Mouse (Mus musculus) frontal cortex, postnatal 14 days (tissue): ENCODE results near the gene Hspa12b.

Source experiments
- DNase-seq, 2 experiments: peaks; one replicate each; pipeline ENCODE4 v3.0.0; 2022; ENCODE audit warnings: low spot score in 2 of 2

The Hspa12b gene

DNA sequence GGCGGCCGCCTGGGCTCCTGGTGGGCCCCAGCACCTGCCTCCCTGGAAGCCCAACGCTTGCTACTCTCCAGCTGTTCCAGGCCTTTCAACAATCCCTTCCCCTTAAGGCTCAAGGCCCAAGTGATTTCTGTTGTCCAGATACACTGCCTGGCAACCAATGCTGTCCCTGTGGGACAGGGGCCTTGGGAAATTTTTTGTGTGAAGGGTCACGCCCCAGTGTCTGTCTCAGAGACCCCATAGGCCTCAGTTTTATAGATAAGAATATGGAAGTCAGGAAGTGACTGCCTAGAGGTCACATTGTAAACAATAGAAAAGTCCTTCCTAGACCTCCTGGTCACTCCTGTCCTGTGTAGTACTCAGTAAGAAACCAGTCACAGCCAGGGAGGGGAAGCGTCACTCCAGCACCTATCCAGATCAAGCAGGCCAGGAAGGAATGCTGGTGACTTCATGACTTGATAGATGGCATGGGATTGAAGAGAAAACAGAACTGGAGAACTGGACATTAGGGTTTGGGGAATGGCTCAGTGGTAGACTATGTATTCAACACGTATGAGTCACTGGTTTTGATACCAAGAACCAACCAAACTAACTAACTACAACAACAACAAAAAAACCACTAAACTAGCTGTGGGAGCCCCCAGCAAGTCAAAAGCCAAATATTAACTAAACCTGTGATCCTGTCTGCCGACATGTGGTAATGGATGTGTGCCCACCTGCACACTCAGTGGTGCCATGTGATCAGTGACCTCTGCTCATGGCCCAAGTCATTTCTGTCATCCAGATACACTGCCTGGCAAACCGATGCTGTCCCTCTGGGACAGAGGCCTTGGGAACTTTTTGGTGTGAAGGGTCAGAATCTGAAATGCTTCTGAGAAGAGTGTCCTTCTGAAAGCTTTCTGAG lies 21.5 kb downstream of the Hspa12b start:
- no peak for DNase-seq

- no peak for DNase-seq
These were observed 22.1 kb downstream of the Hspa12b start for GRCm38 (mm10) chr2:131149254-131149578.

GRCm38 (mm10) chr2:131152166-131152730 lies 25.2 kb downstream of the Hspa12b start:
- DNase-seq = no peak

- no peak for DNase-seq
These were observed 27.0 kb downstream of the Hspa12b start for GRCm38 (mm10) chr2:131154036-131154435.

- no peak for DNase-seq
These were observed 29.9 kb downstream of the Hspa12b start for GRCm38 (mm10) chr2:131156987-131157386.

DNA sequence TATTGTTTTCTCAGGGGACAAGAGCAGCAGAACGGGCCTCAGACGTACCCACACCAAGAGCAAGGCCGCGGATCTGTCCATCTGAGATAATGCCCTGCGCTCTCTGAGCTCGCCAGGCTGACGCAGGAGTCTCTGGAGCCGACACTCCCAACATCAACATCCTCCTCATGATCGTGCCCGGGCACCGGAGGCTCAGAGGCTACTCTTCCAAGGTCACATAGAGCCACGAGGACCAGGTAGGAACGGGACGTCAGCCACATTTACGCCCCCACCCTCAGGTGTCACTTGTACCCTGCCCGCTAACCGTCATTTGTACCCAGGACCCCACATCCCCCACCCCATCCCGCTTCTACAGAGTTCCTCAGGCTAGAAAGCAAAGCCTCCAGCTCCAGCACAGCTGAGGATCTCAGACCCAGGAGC lies 32.4 kb downstream of the Hspa12b start:
- DNase-seq = peak in 1 of 2 experiments; percentile 43

DNA sequence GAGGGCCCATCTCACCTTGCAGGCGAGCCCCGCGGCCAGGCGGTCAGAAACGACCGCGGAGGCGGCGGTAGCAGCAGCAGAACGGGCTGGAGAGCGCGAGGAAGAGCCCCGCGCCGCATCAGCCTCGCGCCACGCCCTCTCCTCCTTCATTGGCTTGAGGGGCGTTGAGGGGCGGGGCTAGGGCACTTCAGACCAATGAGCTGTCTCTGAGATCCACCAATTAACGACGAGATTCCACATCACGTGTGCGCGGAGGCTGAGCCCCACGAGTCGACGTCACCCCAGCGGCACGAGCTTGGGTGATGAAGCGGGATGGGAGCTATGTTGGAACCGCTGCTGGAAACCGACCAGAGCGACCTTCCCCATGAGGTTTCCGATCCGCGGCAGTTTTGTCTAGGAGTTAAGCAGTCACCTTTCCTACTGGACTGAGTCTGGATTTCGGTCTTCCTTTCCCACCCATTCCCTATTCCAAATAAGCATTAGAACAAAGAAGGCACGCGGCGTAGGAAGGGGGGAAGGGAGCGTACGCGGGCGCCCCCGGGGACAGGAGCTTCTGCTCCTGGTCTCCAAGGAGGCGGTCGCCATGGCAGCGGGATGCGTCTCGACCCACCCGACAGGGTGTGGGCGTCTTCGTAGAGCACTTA lies 33.0 kb downstream of the Hspa12b start, which contains the start of gene 1700037H04Rik:
Gene 1700037H04Rik, minus strand, starts transcription at position 144 of the 644 bp plus-strand sequence.
- DNase-seq = peak; percentile 95 to 97

DNA sequence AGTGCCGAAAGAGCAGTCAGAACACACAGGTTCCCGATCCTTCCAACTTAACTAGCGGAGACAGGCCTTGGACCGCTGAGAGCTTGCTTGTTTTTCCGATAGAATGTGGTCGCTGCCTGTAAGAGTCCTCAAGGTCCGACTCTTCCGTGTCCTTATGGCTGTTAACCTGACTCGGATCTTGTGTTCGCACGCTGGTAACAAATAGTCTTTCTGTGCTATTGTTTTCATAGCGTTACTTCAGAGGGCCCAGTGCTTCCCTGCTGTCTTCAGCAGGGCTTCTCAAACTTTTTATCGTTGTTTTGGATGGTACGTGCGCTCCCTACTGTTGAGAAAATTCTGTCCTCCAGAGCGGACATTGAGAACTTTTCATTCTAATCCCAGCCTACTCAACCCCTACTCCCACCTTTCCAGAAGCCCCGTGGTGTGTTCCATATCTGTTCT lies 33.6 kb downstream of the Hspa12b start:
- peak in 1 of 2 experiments; percentile 19 for DNase-seq

DNA sequence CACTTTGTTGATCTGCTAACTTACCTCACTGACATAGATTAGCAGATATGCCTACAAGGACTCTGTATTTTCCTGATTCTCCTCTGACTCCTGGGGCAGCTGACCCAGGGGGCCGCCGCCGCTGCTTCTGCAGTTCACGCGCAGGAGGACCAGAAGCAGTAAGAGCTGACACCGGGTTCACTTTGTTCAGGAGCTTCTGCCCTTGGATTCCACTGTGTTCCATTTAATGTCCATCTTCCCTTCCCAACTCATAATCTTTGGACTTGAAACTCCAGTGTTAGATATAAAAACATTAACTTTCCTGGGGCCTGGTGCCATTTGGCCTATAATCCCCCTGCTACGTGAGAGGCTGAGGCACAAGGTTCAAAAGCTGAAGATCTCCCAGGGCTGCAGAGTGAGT lies 36.8 kb downstream of the Hspa12b start:
- no peak for DNase-seq

- no peak for DNase-seq
These were observed 39.1 kb downstream of the Hspa12b start for GRCm38 (mm10) chr2:131166172-131166571.

- no peak for DNase-seq
These were observed 40.9 kb downstream of the Hspa12b start for GRCm38 (mm10) chr2:131167984-131168383.

DNA sequence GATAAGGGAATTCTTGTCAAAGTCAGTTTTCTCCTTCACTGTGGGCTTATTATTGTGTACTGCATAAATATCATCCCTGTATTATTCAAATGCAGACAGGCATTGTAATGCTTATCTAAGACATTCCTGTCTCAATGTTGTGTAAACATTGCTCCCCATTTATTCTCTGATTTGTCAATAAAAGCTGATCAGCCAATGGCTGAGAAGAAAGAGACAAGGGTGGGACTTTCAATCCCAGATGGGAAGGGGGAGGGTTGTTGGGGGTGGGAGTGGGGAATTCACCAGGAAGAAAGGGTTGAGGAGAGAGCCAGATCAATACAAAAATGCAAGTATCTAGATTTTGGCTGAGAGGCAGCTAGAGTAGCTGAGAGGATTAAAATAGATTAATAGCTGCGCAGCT lies 41.8 kb downstream of the Hspa12b start:
- DNase-seq = no peak

DNA sequence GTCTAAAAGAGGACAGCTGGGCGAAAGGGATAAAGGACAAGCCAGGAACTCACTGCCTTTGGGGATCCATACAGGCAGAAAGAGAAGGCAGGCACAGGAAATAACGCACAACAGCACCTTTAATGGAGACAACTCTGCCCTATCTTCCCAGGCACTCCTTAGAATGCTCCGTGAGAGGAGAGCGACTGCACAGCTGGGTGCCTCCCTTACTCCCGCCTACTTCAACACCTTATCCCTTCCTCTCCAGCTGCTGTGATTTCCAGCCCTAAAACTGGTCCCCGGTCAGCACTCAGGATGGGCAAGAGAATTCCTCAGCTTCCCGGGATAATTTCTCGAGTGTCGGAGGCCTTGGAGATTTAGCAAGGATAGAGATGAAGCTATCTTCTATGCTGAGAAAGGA lies 43.9 kb downstream of the Hspa12b start:
- DNase-seq = no peak

GRCm38 (mm10) chr2:131171401-131172104 lies 44.5 kb downstream of the Hspa12b start:
- DNase-seq = peak; percentile 50 to 61

- no peak for DNase-seq
These were observed 45.2 kb downstream of the Hspa12b start for GRCm38 (mm10) chr2:131172322-131172721.

- peak; percentile 41 to 54 for DNase-seq
These were observed 47.6 kb downstream of the Hspa12b start for GRCm38 (mm10) chr2:131174700-131175099.

DNA sequence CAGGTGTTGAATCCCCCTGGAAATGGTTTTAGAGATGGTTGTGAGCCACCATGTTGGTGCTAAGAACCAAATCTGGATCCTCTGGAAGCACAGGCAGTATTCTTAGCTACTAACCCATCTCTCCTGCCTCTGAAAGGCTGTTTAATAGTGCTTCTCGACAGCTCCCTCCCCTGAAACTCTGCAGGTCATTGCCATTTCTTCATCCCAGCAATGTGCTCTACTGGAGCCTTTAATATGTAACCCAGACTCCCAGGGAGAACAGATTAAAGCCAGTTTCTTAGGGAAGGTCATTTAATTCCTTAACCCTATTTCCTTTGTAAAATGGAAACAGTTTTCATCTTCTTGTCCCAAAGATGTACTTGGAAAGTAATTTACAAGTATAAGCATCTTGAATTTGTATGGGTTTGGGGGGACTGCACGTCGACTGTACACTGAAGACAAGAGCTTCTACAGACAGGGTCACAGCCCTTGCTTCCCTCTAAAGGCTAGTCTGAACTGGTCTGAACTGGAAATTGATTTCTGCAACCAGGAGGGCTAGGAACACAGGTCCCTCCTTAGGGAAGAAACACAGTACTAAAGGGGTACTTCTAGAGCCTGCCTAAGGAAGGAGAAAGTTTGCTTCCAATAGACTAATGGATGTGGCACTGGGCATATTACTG lies 48.3 kb downstream of the Hspa12b start:
- DNase-seq = no peak

- no peak for DNase-seq
These were observed 48.8 kb downstream of the Hspa12b start for GRCm38 (mm10) chr2:131175945-131176309.

DNA sequence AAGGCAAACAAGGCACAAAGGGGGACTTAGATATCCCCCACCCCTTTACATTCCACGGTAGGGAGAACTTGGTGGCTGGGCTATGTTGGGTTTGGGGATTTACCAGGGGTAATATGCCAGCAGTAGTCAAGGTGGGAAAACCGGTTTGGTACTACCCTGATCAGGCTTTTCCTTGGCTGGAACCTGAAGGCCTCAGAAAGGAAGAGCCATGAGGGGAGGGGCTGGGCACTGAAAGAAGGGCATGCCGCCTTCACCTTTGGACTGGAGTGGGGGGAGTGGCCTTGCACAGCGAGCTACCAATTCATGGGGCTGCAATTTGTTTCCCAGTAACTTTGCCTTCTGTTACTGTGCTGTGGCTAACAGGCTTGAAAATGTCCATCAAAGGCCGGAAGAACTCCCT lies 49.4 kb downstream of the Hspa12b start:
- DNase-seq = no peak

- DNase-seq = no peak
These were observed 50.9 kb downstream of the Hspa12b start for GRCm38 (mm10) chr2:131177932-131178331.

DNA sequence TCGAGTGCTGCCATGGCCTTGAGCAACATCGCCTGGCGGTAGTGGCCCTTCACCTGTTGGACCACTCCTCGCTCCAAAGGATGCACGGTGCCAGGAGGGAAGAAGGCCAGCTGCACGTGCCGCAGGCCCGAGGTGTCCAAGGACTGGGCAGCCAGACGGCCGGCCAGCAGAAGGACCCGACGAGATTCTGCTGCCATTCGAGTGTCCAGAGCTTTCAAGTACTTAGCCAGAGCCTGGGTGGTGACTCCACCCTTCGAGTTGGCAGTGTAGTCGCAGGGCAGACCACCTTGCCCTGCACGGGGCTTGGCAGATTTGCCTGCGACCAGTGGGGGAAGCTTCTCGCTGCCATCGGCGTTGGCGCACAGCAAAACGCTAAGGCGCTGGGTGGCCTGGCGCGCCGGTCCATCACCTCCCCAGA lies 51.8 kb downstream of the Hspa12b start:
- DNase-seq = peak in 1 of 2 experiments; percentile 21
